Mouse (Mus musculus) lung, embryonic 14.5 days (tissue): ENCODE measurements around the gene Rcbtb2. TPM values are rescaled to one million over a fixed set of nuclear protein-coding genes. Genes with fewer than 3 reads are reported as not detected.

Source experiments
- ATAC-seq: fragments of 200-750 bp; cut with Nextera tagmentation; 2 replicates; pipeline ENCODE4 v1.8.0; 2017; ENCODE audit warnings: mild to moderate bottlenecking, moderate TSS enrichment, moderate library complexity; ENCODE audit not compliant: insufficient read depth
- DNase-seq: peaks from one replicate; pipeline ENCODE4 v3.0.0-alpha.2; 2015
- H3K27ac ChIP-seq: fragments of 300-500 bp; sonication (generic); 2 replicates; pipeline ENCODE4 v1.5.1; 2014; ENCODE audit warnings: low read depth, mild to moderate bottlenecking, moderate library complexity
- H3K27me3 ChIP-seq: fragments of 300-500 bp; sonication (generic); 2 replicates; pipeline ENCODE4 v1.6.1; 2014; ENCODE audit warnings: low read length, control low read depth; ENCODE audit not compliant: insufficient read depth
- H3K36me3 ChIP-seq: fragments of 300-500 bp; sonication (generic); 2 replicates; pipeline ENCODE4 v1.6.1; 2014; ENCODE audit warnings: control low read depth; ENCODE audit not compliant: insufficient read depth
- H3K4me1 ChIP-seq: fragments of 300-500 bp; sonication (generic); 2 replicates; pipeline ENCODE4 v1.6.1; 2014; ENCODE audit warnings: antibody characterized with exemption, control low read depth; ENCODE audit not compliant: insufficient read depth
- H3K4me2 ChIP-seq: fragments of 300-500 bp; sonication (generic); 2 replicates; pipeline ENCODE4 v1.6.1; 2014; ENCODE audit warnings: mild to moderate bottlenecking
- H3K4me3 ChIP-seq: fragments of 300-500 bp; sonication (generic); 2 replicates; pipeline ENCODE4 v1.5.1; 2014; ENCODE audit warnings: low read depth, low read length
- H3K9ac ChIP-seq: fragments of 300-500 bp; sonication (generic); 2 replicates; pipeline ENCODE4 v1.6.1; 2014
- H3K9me3 ChIP-seq: fragments of 300-500 bp; sonication (generic); 2 replicates; pipeline ENCODE4 v1.6.1; 2016; ENCODE audit warnings: low read depth, low read length, control low read depth
- CTCF ChIP-seq: IDR thresholded peaks from 2 replicates; pipeline ENCODE4 v1.5.1; 2016; ENCODE audit warnings: antibody characterized with exemption, low read depth
- WGBS: fragments of 180-500 bp; shearing (Covaris S2); extraction: QIAGEN DNeasy Blood & Tissue Kit; methylation state at CpG from one replicate; pipeline ENCODE4 v1.1.7; 2014; 5-methylcytosine and 5-hydroxymethylcytosine counted together
- polyA plus RNA-seq: library from polyadenylated mRNA; unstranded; fragments of >200 nt; fragmentation: Nextera tagmentation; extraction: Ambion mirVana; gene quantifications from 2 replicates; pipeline ENCODE4 v1.2.1, GENCODE M21; 2014

The Rcbtb2 gene
- polyA plus RNA-seq, 1 experiment from 2014 or later, result 124 TPM

GRCm38 (mm10) chr14:73122211-73122922 lies 470 bp upstream of the Rcbtb2 start:
- no peak for TF ChIP-seq CTCF
- no peaks in the 10 kb centered on the region for H3K9me3 ChIP-seq
- ATAC-seq (no peak), DNase-seq (no peak)
- no peaks in the 10 kb centered on the region for H3K36me3 ChIP-seq
- no peak overlapping the region for H3K27ac ChIP-seq
- no peak overlapping the region for H3K4me2 ChIP-seq
- no peak overlapping the region for H3K4me3 ChIP-seq
- H3K4me1 ChIP-seq, result no peaks in the 10 kb centered on the region
- no peak overlapping the region for H3K9ac ChIP-seq
- WGBS, result 47% methylated on average over 4 of the region's 4 CpGs
- H3K27me3 ChIP-seq, result no peaks in the 10 kb centered on the region

- no peaks in the 10 kb centered on the region for H3K9me3 ChIP-seq
- DNase-seq (no peak), ATAC-seq (no peak)
- no peaks in the 10 kb centered on the region for H3K4me1 ChIP-seq
- no peak overlapping the region for H3K4me3 ChIP-seq
- H3K9ac ChIP-seq, result no peak overlapping the region
- WGBS, result 81% methylated on average over 9 of the region's 9 CpGs
- no peak overlapping the region for H3K27ac ChIP-seq
- no peak for TF ChIP-seq CTCF
- H3K4me2 ChIP-seq, result no peak overlapping the region
- H3K27me3 ChIP-seq, result no peaks in the 10 kb centered on the region
- H3K36me3 ChIP-seq, result no peaks in the 10 kb centered on the region
Measured at GRCm38 (mm10) chr14:73123381-73123780, 544 bp downstream of the Rcbtb2 start.

- TF ChIP-seq CTCF, result no peak
- Histone ChIP-seq H3K4me3 (no peak overlapping the region), H3K27me3 (no peaks in the 10 kb centered on the region), H3K27ac (no peak overlapping the region), H3K9ac (no peak overlapping the region), H3K4me2 (no peak overlapping the region), H3K4me1 (no peaks in the 10 kb centered on the region), H3K36me3 (no peaks in the 10 kb centered on the region), H3K9me3 (no peaks in the 10 kb centered on the region)
- WGBS, result 54% methylated on average over 9 of the region's 9 CpGs
- no peak for ATAC-seq
- DNase-seq, result no peak
Measured at GRCm38 (mm10) chr14:73123786-73124185, 949 bp downstream of the Rcbtb2 start.

GRCm38 (mm10) chr14:73130519-73130918 lies 7.7 kb downstream of the Rcbtb2 start:
- Histone ChIP-seq H3K4me1 (no peaks in the 10 kb centered on the region), H3K9me3 (no peaks in the 10 kb centered on the region), H3K27ac (no peak overlapping the region), H3K36me3 (no peaks in the 10 kb centered on the region), H3K4me2 (no peak overlapping the region), H3K4me3 (no peak overlapping the region), H3K27me3 (no peaks in the 10 kb centered on the region), H3K9ac (no peak overlapping the region)
- ATAC-seq (no peak), DNase-seq (no peak)
- no peak for TF ChIP-seq CTCF
- 78% methylated on average over 5 of the region's 5 CpGs for WGBS

- Histone ChIP-seq H3K27me3 (no peaks in the 10 kb centered on the region), H3K4me3 (no peak overlapping the region), H3K9me3 (no peaks in the 10 kb centered on the region), H3K36me3 (no peaks in the 10 kb centered on the region), H3K27ac (no peak overlapping the region), H3K9ac (no peak overlapping the region), H3K4me1 (no peaks in the 10 kb centered on the region), H3K4me2 (no peak overlapping the region)
- WGBS, result 55% methylated on average over 16 of the region's 16 CpGs
- TF ChIP-seq CTCF, result no peak
- ATAC-seq (no peak), DNase-seq (peak; percentile 35)
Measured at GRCm38 (mm10) chr14:73131856-73132410, 9.1 kb downstream of the Rcbtb2 start.

- Histone ChIP-seq H3K4me1 (no peaks in the 10 kb centered on the region), H3K4me3 (no peak overlapping the region), H3K9me3 (no peaks in the 10 kb centered on the region), H3K36me3 (no peaks in the 10 kb centered on the region), H3K27ac (no peak overlapping the region), H3K27me3 (no peaks in the 10 kb centered on the region), H3K9ac (no peak overlapping the region), H3K4me2 (no peak overlapping the region)
- ATAC-seq (no peak), DNase-seq (peak; percentile 25)
- no peak for TF ChIP-seq CTCF
- WGBS, result 75% methylated on average over 4 of the region's 4 CpGs
Measured at GRCm38 (mm10) chr14:73132731-73133130, 9.9 kb downstream of the Rcbtb2 start.

- no peak for TF ChIP-seq CTCF
- 65% methylated on average over 5 of the region's 5 CpGs for WGBS
- Histone ChIP-seq H3K36me3 (no peaks in the 10 kb centered on the region), H3K9ac (no peak overlapping the region), H3K4me2 (no peak overlapping the region), H3K27ac (no peak overlapping the region), H3K4me3 (no peak overlapping the region), H3K9me3 (no peaks in the 10 kb centered on the region), H3K4me1 (peaks cover 4% of the 10 kb centered on the region; the same call in 1 of the 2 replicates), H3K27me3 (no peaks in the 10 kb centered on the region)
- ATAC-seq (no peak), DNase-seq (no peak)
Measured at GRCm38 (mm10) chr14:73137234-73137633, 14.4 kb downstream of the Rcbtb2 start.
